8 mouse cellular contexts compared by ENCODE assay signal in the genomic region with DNA sequence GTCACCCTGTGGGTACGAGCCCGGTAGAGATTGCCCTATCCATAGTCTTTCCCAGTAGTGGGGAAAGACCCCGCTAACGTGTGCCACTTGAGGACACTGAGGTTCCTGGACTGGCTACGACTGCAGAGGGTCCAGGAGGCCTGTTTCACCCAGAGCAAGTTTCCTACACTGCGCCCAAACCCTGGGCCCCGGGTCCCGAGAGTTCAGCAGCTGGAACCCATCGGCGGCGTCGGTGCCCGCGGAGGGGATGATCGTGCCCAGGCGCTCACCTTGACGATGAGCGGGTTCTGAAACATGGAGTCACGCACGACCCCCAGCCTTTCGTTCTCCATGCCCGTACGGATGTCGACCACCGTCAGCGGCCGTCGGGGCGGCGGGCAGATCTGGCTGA. TPM values are rescaled to one million over a fixed set of nuclear protein-coding genes. Genes with fewer than 3 reads are reported as not detected.
A peak's percentile ranks its signal among the peaks of the same experiment; 100 is the strongest.
DNase-seq lines count a peak whose midpoint lies in the region; ATAC-seq and TF ChIP-seq lines count a peak whose summit lies in the region.

No protein-coding gene starts in this region.

- no peaks in the 10 kb centered on the region for H3K79me2 ChIP-seq in myocyte (ENCODE audit: control insufficient read depth, insufficient read depth)

- no peaks in the 10 kb centered on the region for H3K36me3 ChIP-seq in embryonic facial prominence, embryonic 13.5 days
- no peaks in the 10 kb centered on the region for H3K36me3 ChIP-seq in intestine, embryonic 15.5 days
- no peaks in the 10 kb centered on the region for H3K36me3 ChIP-seq in myocyte (ENCODE audit: control insufficient read depth, insufficient read depth)

- TF ChIP-seq CTCF in layer of hippocampus, adult 2 months (conservative IDR thresholded peaks at IDR 0.05): no peak

- H3K9me3 ChIP-seq in embryonic facial prominence, embryonic 13.5 days: no peaks in the 10 kb centered on the region
- H3K9me3 ChIP-seq in intestine, embryonic 15.5 days: no peaks in the 10 kb centered on the region

- peak overlapping the region; percentile 82 for H3K4me2 ChIP-seq in embryonic facial prominence, embryonic 13.5 days
- H3K4me2 ChIP-seq in intestine, embryonic 15.5 days (replicated peaks): peak overlapping the region; percentile 78
- H3K4me2 ChIP-seq in myocyte (ENCODE audit: low read depth): peak overlapping the region; percentile 77

- TF ChIP-seq POLR2A in myocyte (IDR thresholded peaks at IDR 0.05; ENCODE audit: insufficient read length, low read depth): no peak

- no peak overlapping the region for H3ac ChIP-seq in myocyte (ENCODE audit: control insufficient read depth, insufficient read length)

- H3K27ac ChIP-seq in layer of hippocampus, adult 2 months: no peak overlapping the region
- H3K27ac ChIP-seq in embryonic facial prominence, embryonic 13.5 days: no peak overlapping the region
- no peak overlapping the region for H3K27ac ChIP-seq in intestine, embryonic 15.5 days

- 2% methylated on average over 30 of the region's 30 CpGs for WGBS in embryonic facial prominence, embryonic 13.5 days
- 2% methylated on average over 30 of the region's 30 CpGs for WGBS in intestine, embryonic 15.5 days

- DNase-seq in layer of hippocampus, adult 2 months (ENCODE audit: low spot score in 2 of 2): no peak
- no peak for DNase-seq in layer of hippocampus, adult 8-10 months (ENCODE audit: low spot score in 2 of 2)
- no peak for DNase-seq in urinary bladder, postnatal 36 days (ENCODE audit: low spot score in 2 of 2)
- DNase-seq in layer of hippocampus, postnatal 36 days: no peak

- peaks cover 57% of the 10 kb centered on the region for H3K27me3 ChIP-seq in embryonic facial prominence, embryonic 13.5 days
- H3K27me3 ChIP-seq in intestine, embryonic 15.5 days (replicated peaks): no peaks in the 10 kb centered on the region; the same call in 1 of the 2 replicates
- peaks cover 12% of the 10 kb centered on the region for H3K27me3 ChIP-seq in myocyte (ENCODE audit: control insufficient read depth, insufficient read depth, insufficient read length)

- peaks cover 8% of the 10 kb centered on the region for H3K4me1 ChIP-seq in embryonic facial prominence, embryonic 13.5 days
- H3K4me1 ChIP-seq in intestine, embryonic 15.5 days (replicated peaks): peaks cover 4% of the 10 kb centered on the region

- H3K9ac ChIP-seq in embryonic facial prominence, embryonic 13.5 days: peak overlapping the region; percentile 74
- peak overlapping the region; percentile 67 for H3K9ac ChIP-seq in intestine, embryonic 15.5 days

- ATAC-seq in embryonic facial prominence, embryonic 13.5 days (ENCODE audit: insufficient number of reproducible peaks, insufficient read depth, low FRiP score, low TSS enrichment, low read depth): no peak
- peak; percentile 24; the same call in 1 of the 2 replicates for ATAC-seq in intestine, embryonic 15.5 days
- no peak; the same call in 1 of the 2 replicates for ATAC-seq in erythroid progenitor cell, adult 5-6 weeks (replicated peaks; ENCODE audit: low FRiP score, poor library complexity, severe bottlenecking)

- H3K4me3 ChIP-seq in layer of hippocampus, adult 2 months: peak overlapping the region; percentile 48
- peak overlapping the region; percentile 52 for H3K4me3 ChIP-seq in embryonic facial prominence, embryonic 13.5 days
- H3K4me3 ChIP-seq in intestine, embryonic 15.5 days (replicated peaks): peak overlapping the region; percentile 50
- H3K4me3 ChIP-seq in myocyte: peak overlapping the region; percentile 14

TF ChIP-seq in myocyte, 11 proteins besides CTCF, POLR2A, EP300 and RAD21:
- TF ChIP-seq MYOG (IDR thresholded peaks at IDR 0.05; ENCODE audit: control insufficient read depth in 1 of 3, insufficient read depth in 1 of 3, insufficient read length in 2 of 3, low read depth in 2 of 3) (no peak), E2F4 (IDR thresholded peaks at IDR 0.05; ENCODE audit: insufficient read depth) (no peak), SRF (IDR thresholded peaks at IDR 0.05; ENCODE audit: control insufficient read depth, insufficient read length, low read depth) (no peak), MYOD1 (IDR thresholded peaks at IDR 0.05; ENCODE audit: control insufficient read depth in 1 of 3, insufficient read length in 2 of 3, low read depth in 2 of 3) (no peak), CEBPB (IDR thresholded peaks at IDR 0.05; ENCODE audit: insufficient read depth, poor library complexity, severe bottlenecking) (no peak), TCF12 (IDR thresholded peaks at IDR 0.05; ENCODE audit: insufficient read depth, poor library complexity, severe bottlenecking) (no peak), REST (IDR thresholded peaks at IDR 0.05; ENCODE audit: insufficient read depth, insufficient read length) (no peak), POLR2AphosphoS2 (IDR thresholded peaks at IDR 0.05; ENCODE audit: insufficient read length, low read depth) (no peak), TCF3 (IDR thresholded peaks at IDR 0.05; ENCODE audit: insufficient read length, low read depth) (no peak), MAX (IDR thresholded peaks at IDR 0.05; ENCODE audit: low read depth) (no peak), USF1 (IDR thresholded peaks at IDR 0.05; ENCODE audit: low read depth) (no peak)

RNA-seq across cellular contexts. Expression of a gene that starts 0.3 kb away (rescaled TPM):
- under 1 TPM; 0.32 to 0.64 TPM for total RNA-seq in layer of hippocampus, adult 2 months (2021)
- 1 to 10 TPM in 2 of 4 experiments, under 1 TPM in 2; 0.34 to 1.3 (median 0.78) TPM for total RNA-seq in layer of hippocampus, adult 8-10 months (2022)
- 0.39 and 0.54 TPM in 2 replicates for polyA plus RNA-seq in embryonic facial prominence, embryonic 13.5 days (2015; fragmentation: Nextera tagmentation; extraction: Ambion mirVana)
- 0.25 and 0.54 TPM in 2 replicates for polyA plus RNA-seq in intestine, embryonic 15.5 days (2015; fragmentation: Nextera tagmentation; extraction: Ambion mirVana)
- 0.06 TPM for polyA plus RNA-seq in myocyte (2012; fragmentation: generic; extraction: Trizol)
- total RNA-seq in erythroid progenitor cell, adult 5-6 weeks (2015; ENCODE audit: low replicate concordance): not detected in 2 replicates
- total RNA-seq in erythroid progenitor cell, adult 5-6 weeks (2017; ENCODE audit: low replicate concordance): not detected in 2 replicates
- under 1 TPM; 0.32 to 0.78 TPM for total RNA-seq in layer of hippocampus, postnatal 36 days (2021)

RNA-seq across cellular contexts. Expression of a gene that starts 5.5 kb away (rescaled TPM):
- 10 to 100 TPM; 14.0 to 15.6 TPM for total RNA-seq in layer of hippocampus, adult 2 months (2021)
- total RNA-seq in layer of hippocampus, adult 8-10 months (2022): 10 to 100 TPM; 10.8 to 13.9 (median 11.9) TPM
- 11.3 and 11.5 TPM in 2 replicates for polyA plus RNA-seq in embryonic facial prominence, embryonic 13.5 days (2015; fragmentation: Nextera tagmentation; extraction: Ambion mirVana)
- 9.1 and 9.6 TPM in 2 replicates for polyA plus RNA-seq in intestine, embryonic 15.5 days (2015; fragmentation: Nextera tagmentation; extraction: Ambion mirVana)
- 3.1 TPM for polyA plus RNA-seq in myocyte (2012; fragmentation: generic; extraction: Trizol)
- 10.8 and 30.6 TPM in 2 replicates for total RNA-seq in erythroid progenitor cell, adult 5-6 weeks (2015; ENCODE audit: low replicate concordance)
- total RNA-seq in erythroid progenitor cell, adult 5-6 weeks (2017; ENCODE audit: low replicate concordance): 17.8 TPM in 2 replicates
- total RNA-seq in layer of hippocampus, postnatal 36 days (2021): 10 to 100 TPM; 12.6 to 13.9 TPM
